Mouse (Mus musculus) subcutaneous adipose tissue, adult 2 months (tissue): ENCODE measurements around the gene Acadl. TPM values are rescaled to one million over a fixed set of nuclear protein-coding genes. Genes with fewer than 3 reads are reported as not detected.

Source experiments
- polyA plus RNA-seq: library from polyadenylated mRNA; depleted of rRNA; stranded (reverse); fragments of >200 nt; gene quantifications from 2 replicates; pipeline ENCODE4 v1.2.3, GENCODE M21; 2012; ENCODE audit warnings: low replicate concordance; rRNA removed

The Acadl gene
- polyA plus RNA-seq = 80.9 and 158 TPM in 2 replicates

DNA sequence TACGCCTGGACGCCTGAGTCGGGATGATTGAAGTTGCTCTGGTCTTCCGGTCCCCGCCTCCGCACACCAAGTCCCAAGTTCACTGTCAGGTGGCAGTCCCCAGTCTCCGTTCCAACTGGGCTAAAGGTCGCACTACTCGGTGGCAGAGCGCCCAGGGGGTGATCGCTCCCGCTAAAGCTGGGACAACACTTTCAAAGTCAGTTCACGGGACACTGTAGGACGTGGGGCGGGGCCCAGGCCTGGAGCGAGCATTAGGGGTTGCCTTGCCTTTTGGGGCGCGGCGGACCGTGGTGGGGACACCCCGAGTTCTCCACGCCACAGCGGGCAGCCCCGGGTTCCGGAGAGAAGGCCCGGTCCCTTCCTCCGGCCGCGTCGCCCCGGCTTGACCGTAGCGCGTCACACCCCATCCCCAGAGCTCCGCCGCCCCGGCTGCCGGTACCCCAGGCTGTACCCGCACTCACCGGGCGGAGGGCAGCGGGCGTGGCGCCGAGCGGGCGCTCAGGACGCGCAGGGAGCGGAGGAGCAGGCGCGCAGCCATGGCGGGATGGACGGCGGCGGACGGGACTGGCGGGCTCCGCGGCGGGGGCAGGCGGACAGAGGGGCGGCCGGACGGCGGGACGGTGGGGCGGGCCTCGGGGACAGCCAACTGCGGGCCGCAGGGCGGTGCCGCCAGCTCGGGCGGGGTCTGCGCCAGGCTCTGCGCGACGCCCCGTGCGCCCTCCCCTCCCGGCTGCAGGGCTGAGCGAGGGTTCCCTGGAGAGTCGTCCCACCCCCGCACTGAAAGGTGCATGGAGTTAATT lies at the start of gene Acadl:
Acadl (minus strand) TSS at position 566 of the 800 bp plus-strand sequence.

DNA sequence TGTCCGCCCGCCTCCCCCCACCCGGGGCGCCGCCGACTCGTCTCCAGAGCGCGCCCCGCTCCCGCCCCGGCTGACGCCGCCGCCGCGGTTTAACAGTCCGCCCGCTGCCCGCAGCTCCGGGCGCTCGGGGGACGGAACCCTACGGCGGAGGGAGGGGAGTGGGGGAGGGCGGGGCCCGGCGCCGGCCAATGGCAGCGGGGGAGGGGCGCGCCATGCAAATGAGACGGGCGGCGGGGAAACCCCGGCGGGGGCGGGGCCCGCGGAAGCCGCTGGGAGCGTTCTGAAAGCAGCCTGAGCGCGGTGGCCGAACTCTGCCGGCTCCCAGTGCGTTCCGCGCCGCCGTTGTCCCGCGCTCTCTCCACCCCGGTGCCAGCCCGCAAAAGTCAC lies 45.6 kb downstream of the Acadl start, which contains the start of gene Kansl1l:
Kansl1l (minus strand) TSS at position 110 of the 387 bp plus-strand sequence.

Other genes starting within 250 kb of the Acadl start
- 23.7 and 29.9 TPM in 2 replicates for gene Rpe, start 162.4 kb downstream of the Acadl start, polyA plus RNA-seq
- gene Kansl1l, start 45.7 kb downstream of the Acadl start, polyA plus RNA-seq = 2.8 and 4.6 TPM in 2 replicates
- 13.0 and 30.2 TPM in 2 replicates for gene Myl1, start 82.1 kb upstream of the Acadl start, polyA plus RNA-seq
- 80.4 and 86.6 TPM in 2 replicates for gene Lancl1, start 175.6 kb upstream of the Acadl start, polyA plus RNA-seq